Comparison of ENCODE assay signal across 8 mouse cellular contexts in the genomic region with DNA sequence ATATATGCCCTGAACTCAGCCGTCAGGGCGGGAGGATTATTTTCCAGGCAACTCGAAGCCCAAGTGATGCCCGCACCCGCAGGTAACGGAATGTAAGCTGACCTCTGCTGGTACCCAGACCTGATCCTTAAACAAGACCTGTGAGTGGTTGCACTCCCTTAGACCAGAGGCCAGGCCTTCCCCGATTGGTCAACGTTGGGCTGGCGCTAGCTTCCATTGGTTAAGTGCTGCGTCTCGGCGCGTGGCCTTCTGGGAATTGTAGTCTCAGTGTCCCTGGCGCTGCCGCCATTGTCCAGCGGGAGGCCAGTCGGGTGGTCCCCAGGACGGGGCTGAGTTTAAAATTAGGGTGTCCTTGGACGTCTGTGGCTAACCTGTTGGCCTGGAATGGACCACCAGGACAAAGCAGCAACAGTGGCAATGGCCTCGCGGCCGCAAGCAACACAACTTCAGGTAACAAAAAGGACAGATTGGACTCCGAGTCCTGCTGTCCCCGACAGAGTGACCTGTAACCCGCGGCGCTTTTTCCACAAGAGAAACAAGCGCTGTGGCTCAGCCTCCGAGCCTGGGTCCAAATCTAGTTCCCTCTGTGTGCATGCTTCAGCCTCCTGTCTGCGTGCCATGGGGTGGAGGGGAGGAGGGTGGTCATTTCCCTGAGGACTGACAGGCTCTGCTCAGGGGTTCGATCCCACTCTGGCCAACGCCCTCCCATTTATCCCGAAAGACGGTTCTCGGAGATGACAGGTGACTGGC. TPM values are rescaled to one million over a fixed set of nuclear protein-coding genes. Genes with fewer than 3 reads are reported as not detected.
DNase-seq lines count a peak whose midpoint lies in the region; ATAC-seq and TF ChIP-seq lines count a peak whose summit lies in the region.

A gene (plus strand): TSS at position 267 of the 750 bp plus-strand sequence.

- no peak for TF ChIP-seq CTCF in Patski (IDR thresholded peaks at IDR 0.05)

- H3K4me3 ChIP-seq in hindbrain, embryonic 13.5 days: peak within 1 kb of the TSS; percentile 77

- ATAC-seq in Patski: peak; percentile 100
- ATAC-seq in hindbrain, embryonic 13.5 days (ENCODE audit: low FRiP score): peak; percentile 98

- peaks cover 18% of the 10 kb centered on the region for H3K36me3 ChIP-seq in hindbrain, embryonic 13.5 days

- DNase-seq in Patski (ENCODE audit: low read depth, low spot score): peak; percentile 73
- peak; percentile 96 to 97 for DNase-seq in cerebellum, postnatal 14 days
- DNase-seq in frontal cortex, postnatal 14 days (ENCODE audit: low spot score in 2 of 2): peak; percentile 93 to 94
- peak; percentile 82 to 84 for DNase-seq in layer of hippocampus, postnatal 25 days (ENCODE audit: extremely low spot score in 1 of 2, low spot score in 1 of 2)
- DNase-seq in lung, postnatal 25 days (ENCODE audit: low spot score): peak; percentile 97
- DNase-seq in retina, embryonic 14.5 days (ENCODE audit: low spot score): peak; percentile 97
- DNase-seq in thymus, postnatal 4 days: peak; percentile 92

- WGBS in hindbrain, embryonic 13.5 days: 1% methylated on average over 35 of the region's 35 CpGs

- POLR2A ChIA-PET in Patski (lab: Charles Lee): interaction anchor here (0.9 to 1.2 kb wide), 3 partner anchors 10 to 77 kb away, joined by 3 to 5 read pairs (median 3); no protein-coding TSS in a partner anchor

- H3K4me1 ChIP-seq in hindbrain, embryonic 13.5 days (replicated peaks): peaks cover 23% of the 10 kb centered on the region

- CTCF ChIA-PET in Patski (lab: Charles Lee): no interaction called here

- H3K27ac ChIP-seq in hindbrain, embryonic 13.5 days: peak within 1 kb of the TSS; percentile 49

- H3K4me2 ChIP-seq in hindbrain, embryonic 13.5 days: peak within 1 kb of the TSS; percentile 83

- no peaks in the 10 kb centered on the region for H3K27me3 ChIP-seq in Patski
- H3K27me3 ChIP-seq in hindbrain, embryonic 13.5 days: no peaks in the 10 kb centered on the region

- no peaks in the 10 kb centered on the region for H3K9me3 ChIP-seq in hindbrain, embryonic 13.5 days

- peak within 1 kb of the TSS; percentile 92 for H3K9ac ChIP-seq in hindbrain, embryonic 13.5 days

- in situ Hi-C loops in Patski (cut with MboI; ENCODE audit: low pct_unique_long_range_greater_than_20kb): no loop called here

RNA-seq across cellular contexts. Expression of the gene that starts here (rescaled TPM):
- 6.0 TPM for polyA plus RNA-seq in Patski (2021)
- 7.0 and 7.3 TPM in 2 replicates for polyA plus RNA-seq in hindbrain, embryonic 13.5 days (2015; fragmentation: Nextera tagmentation; extraction: Ambion mirVana)
- total RNA-seq in layer of hippocampus, postnatal 25 days (2021): 1 to 10 TPM; 6.8 to 9.0 TPM

Comparison
In these comparisons a context has a peak if more than half of its experiments do, and no peak if none do; other contexts are left out.
1. Peak in every context shown above with its lines: DNase-seq, ATAC-seq, H3K4me3 ChIP-seq and H3K27ac ChIP-seq.